9 mouse cellular contexts compared by ENCODE assay signal in the genomic region with DNA sequence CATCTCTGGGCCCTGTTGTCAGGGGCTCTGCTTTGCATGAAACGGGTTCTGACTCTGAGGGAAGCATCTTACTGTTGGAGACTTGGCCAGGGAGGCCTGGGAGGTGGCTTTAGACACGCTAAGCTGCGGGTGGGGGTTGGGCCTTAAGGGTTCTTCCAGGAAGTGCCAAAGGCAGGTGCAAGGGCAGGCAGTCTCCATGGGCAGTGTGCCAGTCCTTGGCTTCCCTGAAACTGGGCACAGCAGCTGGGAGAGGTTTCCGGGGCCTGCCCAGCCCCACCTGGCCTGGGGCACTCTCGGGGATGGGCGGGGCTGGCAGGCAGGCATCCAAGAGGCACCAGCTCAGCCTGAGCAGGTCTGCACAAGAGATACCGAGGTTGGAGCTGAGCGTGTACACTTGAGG. TPM values are rescaled to one million over a fixed set of nuclear protein-coding genes. Genes with fewer than 3 reads are reported as not detected.
A peak's percentile ranks its signal among the peaks of the same experiment; 100 is the strongest.
DNase-seq lines count a peak whose midpoint lies in the region; ATAC-seq and TF ChIP-seq lines count a peak whose summit lies in the region.
"Had no signal": no experiment of that assay in that cellular context is flagged by ENCODE, and none has a peak within 500 bp of the region (broad histone marks: within the 10 kb centered on the region; RNA-seq: fewer than 3 reads in every experiment).

No protein-coding gene starts in this region.

- no peak overlapping the region for H3K4me3 ChIP-seq in MEL (ENCODE audit: control insufficient read depth in 1 of 2, insufficient read depth in 1 of 2, low read depth in 2 of 2, low read length in 2 of 2)
- no peak overlapping the region for H3K4me3 ChIP-seq in heart, embryonic 16.5 days (ENCODE audit: low read length)
- no peak overlapping the region for H3K4me3 ChIP-seq in stomach, embryonic 16.5 days (replicated peaks; ENCODE audit: low read length)
- H3K4me3 ChIP-seq: hindbrain, embryonic 15.5 days had no signal

- H3K4me1 ChIP-seq in MEL (ENCODE audit: control insufficient read depth in 1 of 2, insufficient read depth in 2 of 2, low read length in 2 of 2), result peaks cover 7 to 28% of the 10 kb centered on the region in 2 experiments
- H3K4me1 ChIP-seq in heart, embryonic 16.5 days (ENCODE audit: control insufficient read depth, insufficient read depth, low read length), result peaks cover 75% of the 10 kb centered on the region
- H3K4me1 ChIP-seq in stomach, embryonic 16.5 days (ENCODE audit: control insufficient read depth, insufficient read depth, low read length), result peaks cover 77% of the 10 kb centered on the region

- H3K4me2 ChIP-seq in heart, embryonic 16.5 days (ENCODE audit: low read depth, low read length), result peak overlapping the region; percentile 19; the same call in 1 of the 2 replicates
- H3K4me2 ChIP-seq in stomach, embryonic 16.5 days (ENCODE audit: low read depth, low read length), result peak overlapping the region; percentile 67
- H3K4me2 ChIP-seq: hindbrain, embryonic 15.5 days had no signal

- peaks cover under 1% of the 10 kb centered on the region; the same call in 1 of the 2 replicates for H3K79me2 ChIP-seq in MEL (ENCODE audit: control insufficient read depth, insufficient read depth, low read length, poor library complexity)

- peaks cover 0 to 8% of the 10 kb centered on the region in 2 experiments; a peak in 2 of 4 replicates for H3K36me3 ChIP-seq in MEL (ENCODE audit: control insufficient read depth in 1 of 2, insufficient read depth in 2 of 2, low read length in 2 of 2)
- H3K36me3 ChIP-seq in heart, embryonic 16.5 days (ENCODE audit: control insufficient read depth, insufficient read depth), result no peaks in the 10 kb centered on the region
- no peaks in the 10 kb centered on the region for H3K36me3 ChIP-seq in stomach, embryonic 16.5 days (ENCODE audit: control insufficient read depth, insufficient read depth, low read length)
- H3K36me3 ChIP-seq: hindbrain, embryonic 15.5 days had no signal

- TF ChIP-seq EP300 in MEL (IDR thresholded peaks at IDR 0.05; ENCODE audit: low read depth in 1 of 2, low read length in 2 of 2), result no peak

- H3K9me3 ChIP-seq in MEL (replicated peaks; ENCODE audit: insufficient read depth, low read length), result no peaks in the 10 kb centered on the region
- no peaks in the 10 kb centered on the region for H3K9me3 ChIP-seq in heart, embryonic 16.5 days (replicated peaks; ENCODE audit: control insufficient read depth, low read length)
- H3K9me3 ChIP-seq in stomach, embryonic 16.5 days (replicated peaks; ENCODE audit: control insufficient read depth, low read length), result no peaks in the 10 kb centered on the region
- H3K9me3 ChIP-seq: hindbrain, embryonic 15.5 days had no signal

- H3K27ac ChIP-seq in MEL (ENCODE audit: control insufficient read depth, low read depth, low read length), result no peak overlapping the region
- peak overlapping the region; percentile 52 for H3K27ac ChIP-seq in heart, embryonic 16.5 days (ENCODE audit: low read length)
- H3K27ac ChIP-seq in stomach, embryonic 16.5 days (ENCODE audit: low read length), result peak overlapping the region; percentile 91
- H3K27ac ChIP-seq: hindbrain, embryonic 15.5 days had no signal

- no peak for TF ChIP-seq RAD21 in MEL (IDR thresholded peaks at IDR 0.05; ENCODE audit: low read depth, low read length)

- TF ChIP-seq POLR2A in MEL (IDR thresholded peaks at IDR 0.05; ENCODE audit: control insufficient read depth in 1 of 2, insufficient read depth in 1 of 2, low read depth in 1 of 2, low read length in 2 of 2, poor library complexity in 1 of 2), result no peak

- no peak for TF ChIP-seq CTCF in MEL (IDR thresholded peaks at IDR 0.05 in 2 of 3, conservative IDR thresholded peaks at IDR 0.05 in 1 of 3; ENCODE audit: control insufficient read depth in 1 of 3, insufficient read depth in 1 of 3, low read depth in 2 of 3, low read length in 3 of 3, poor library complexity in 1 of 3, severe bottlenecking in 1 of 3)

- DNase-seq in heart, adult 11 months, result peak; percentile 95
- no peak for DNase-seq in heart, adult 18-20 months
- DNase-seq in MEL (ENCODE audit: low read depth, low spot score), result no peak
- peak; percentile 79 to 87 for DNase-seq in kidney, postnatal 4 days
- no peak for DNase-seq in left cerebral cortex, adult 9 months (ENCODE audit: low spot score in 2 of 2)
- no peak for DNase-seq in spleen, adult 12 weeks (ENCODE audit: low spot score)

- no peaks in the 10 kb centered on the region for H3K27me3 ChIP-seq in MEL (ENCODE audit: control insufficient read depth in 1 of 2, insufficient read depth in 2 of 2, low read length in 2 of 2)
- H3K27me3 ChIP-seq in heart, embryonic 16.5 days (ENCODE audit: control insufficient read depth, insufficient read depth, low read length), result no peaks in the 10 kb centered on the region
- no peaks in the 10 kb centered on the region for H3K27me3 ChIP-seq in stomach, embryonic 16.5 days (ENCODE audit: control insufficient read depth, insufficient read depth, low read length)

- no peak for ATAC-seq in heart, embryonic 16.5 days (replicated peaks; ENCODE audit: extremely low read depth, insufficient read depth, low FRiP score)
- peak; percentile 34; the same call in 1 of the 2 replicates for ATAC-seq in stomach, embryonic 16.5 days (ENCODE audit: insufficient read depth, low FRiP score)

- 16% methylated on average over 8 of the region's 8 CpGs for WGBS in heart, embryonic 16.5 days
- 31% methylated on average over 8 of the region's 8 CpGs for WGBS in stomach, embryonic 16.5 days

- no peak overlapping the region for H3K9ac ChIP-seq in MEL (ENCODE audit: control insufficient read depth, low read depth, low read length, poor library complexity, severe bottlenecking)
- H3K9ac ChIP-seq in heart, embryonic 16.5 days (ENCODE audit: low read length), result peak overlapping the region; percentile 21; the same call in 1 of the 2 replicates
- H3K9ac ChIP-seq in stomach, embryonic 16.5 days (ENCODE audit: low read length), result peak overlapping the region; percentile 65; the same call in 1 of the 2 replicates
- H3K9ac ChIP-seq: hindbrain, embryonic 15.5 days had no signal

TF ChIP-seq in MEL, 35 proteins besides CTCF, POLR2A, EP300 and RAD21:
- TF ChIP-seq MXI1 (IDR thresholded peaks at IDR 0.05; ENCODE audit: low read depth, low read length), result no peak
- peak; percentile 45; the same call in 1 of the 2 replicates for TF ChIP-seq ETS1 (IDR thresholded peaks at IDR 0.05; ENCODE audit: low read depth, low read length)

RNA-seq across cellular contexts. Expression of a gene that starts 7.8 kb away (rescaled TPM):
- total RNA-seq in heart, adult 18-20 months (2021), result 10 to 100 TPM; 14.9 to 19.0 TPM
- total RNA-seq in MEL (2012; rRNA removed), result 13.3 and 13.4 TPM in 2 replicates
- polyA plus RNA-seq in MEL (2012; ENCODE audit: insufficient read depth in 1 of 2, insufficient read length in 2 of 2, low read depth in 1 of 2, low replicate concordance in 2 of 2, missing spikeins in 1 of 2), result 10 to 100 TPM in 1 of 2 experiments, not detected in 1; 10.1 TPM
- polyA plus RNA-seq in heart, embryonic 16.5 days (2015; fragmentation: Nextera tagmentation; extraction: Ambion mirVana), result 33.6 and 34.3 TPM in 2 replicates
- polyA plus RNA-seq in stomach, embryonic 16.5 days (2015; fragmentation: Nextera tagmentation; extraction: Ambion mirVana), result 34.8 and 40.9 TPM in 2 replicates

RNA-seq across cellular contexts. Expression of a gene that starts 19.6 kb away (rescaled TPM):
- total RNA-seq in heart, adult 18-20 months (2021), result 1 to 10 TPM; 4.7 to 5.8 TPM
- 28.4 and 32.8 TPM in 2 replicates for total RNA-seq in MEL (2012; rRNA removed)
- 10 to 100 TPM in 1 of 2 experiments, not detected in 1; 29.9 TPM for polyA plus RNA-seq in MEL (2012; ENCODE audit: insufficient read depth in 1 of 2, insufficient read length in 2 of 2, low read depth in 1 of 2, low replicate concordance in 2 of 2, missing spikeins in 1 of 2)
- 27.5 and 30.0 TPM in 2 replicates for polyA plus RNA-seq in heart, embryonic 16.5 days (2015; fragmentation: Nextera tagmentation; extraction: Ambion mirVana)
- 43.4 and 43.9 TPM in 2 replicates for polyA plus RNA-seq in stomach, embryonic 16.5 days (2015; fragmentation: Nextera tagmentation; extraction: Ambion mirVana)

RNA-seq across cellular contexts. Expression of a gene that starts 36.9 kb away (rescaled TPM):
- total RNA-seq in heart, adult 18-20 months (2021), result 100 to 1,000 TPM; 125 to 144 TPM
- 349 and 366 TPM in 2 replicates for total RNA-seq in MEL (2012; rRNA removed)
- polyA plus RNA-seq in MEL (2012; ENCODE audit: insufficient read depth in 1 of 2, insufficient read length in 2 of 2, low read depth in 1 of 2, low replicate concordance in 2 of 2, missing spikeins in 1 of 2), result 100 to 1,000 TPM; 329 to 645 TPM
- 286 and 289 TPM in 2 replicates for polyA plus RNA-seq in heart, embryonic 16.5 days (2015; fragmentation: Nextera tagmentation; extraction: Ambion mirVana)
- 288 and 309 TPM in 2 replicates for polyA plus RNA-seq in stomach, embryonic 16.5 days (2015; fragmentation: Nextera tagmentation; extraction: Ambion mirVana)

Comparison
In these comparisons a context has a peak if more than half of its experiments do, and no peak if none do; other contexts are left out.
1. DNase-seq: peak in heart, adult 11 months (single experiment) and kidney, postnatal 4 days (2 of 2); none in heart, adult 18-20 months (0 of 2), MEL (single experiment), left cerebral cortex, adult 9 months (0 of 2) and spleen, adult 12 weeks (single experiment).